Mouse (Mus musculus): Measurements from ENCODE around the gene Rgp1.

DNA sequence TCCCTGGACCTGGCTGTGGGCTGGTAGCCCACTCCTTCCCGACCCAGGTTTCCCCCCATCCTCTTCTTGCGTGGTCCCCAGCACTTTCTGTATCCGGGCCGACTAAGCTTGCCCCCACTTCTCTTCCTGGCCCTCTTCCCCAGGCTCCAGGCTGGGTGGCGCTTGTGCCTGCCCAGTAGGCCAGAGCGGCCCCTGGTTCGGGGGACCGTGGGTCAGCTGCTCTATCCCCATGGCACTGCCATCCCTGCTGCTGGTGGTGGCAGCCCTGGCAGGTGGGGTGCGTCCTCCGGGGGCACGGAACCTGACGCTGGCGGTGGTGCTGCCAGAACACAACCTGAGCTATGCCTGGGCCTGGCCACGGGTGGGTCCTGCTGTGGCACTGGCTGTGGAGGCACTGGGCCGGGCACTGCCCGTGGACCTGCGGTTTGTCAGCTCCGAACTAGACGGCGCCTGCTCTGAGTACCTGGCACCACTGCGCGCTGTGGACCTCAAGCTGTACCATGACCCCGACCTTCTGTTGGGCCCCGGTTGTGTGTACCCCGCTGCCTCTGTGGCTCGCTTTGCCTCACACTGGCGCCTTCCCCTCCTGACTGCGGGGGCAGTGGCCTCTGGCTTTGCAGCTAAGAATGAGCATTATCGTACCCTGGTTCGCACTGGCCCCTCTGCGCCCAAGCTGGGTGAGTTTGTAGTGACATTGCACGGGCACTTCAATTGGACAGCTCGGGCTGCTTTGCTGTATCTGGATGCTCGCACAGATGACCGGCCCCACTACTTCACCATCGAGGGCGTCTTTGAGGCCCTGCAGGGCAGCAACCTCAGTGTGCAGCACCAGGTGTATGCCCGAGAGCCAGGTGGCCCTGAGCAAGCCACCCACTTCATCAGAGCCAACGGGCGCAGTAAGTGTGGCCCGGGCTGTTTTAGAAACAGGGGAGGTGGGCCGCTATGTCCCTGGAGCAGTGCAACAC is 53.7 kb downstream of the Rgp1 start:
- TF ChIP-seq CTCF (IDR thresholded peaks at IDR 0.05; ENCODE audit: low read depth, low read length) (no peak), EP300 (IDR thresholded peaks at IDR 0.05; ENCODE audit: insufficient read depth, low read depth, low read length) (no peak), POLR2A (IDR thresholded peaks at IDR 0.05; ENCODE audit: insufficient read depth, low read length) (no peak)

Measured in ES-Bruce4 (cell line).